Mouse (Mus musculus) myocyte (in vitro differentiated cells): ENCODE data around the gene Polr1d.

Experiments used
- E2F4 ChIP-seq: IDR thresholded peaks from one replicate; pipeline ENCODE4 v1.6.1; 2011; ENCODE audit warnings: mild to moderate bottlenecking, control low read depth, moderate library complexity; ENCODE audit not compliant: insufficient read depth
- MYOD1 ChIP-seq, 3 experiments: IDR thresholded peaks; one replicate each; pipeline ENCODE4 v1.6.1; 2011; ENCODE audit warnings: control low read depth in 2 of 3, low read depth in 2 of 3, mild to moderate bottlenecking in 2 of 3, moderate library complexity in 1 of 3; ENCODE audit not compliant: insufficient read length in 2 of 3, control insufficient read depth in 1 of 3
- MYOG ChIP-seq, 3 experiments: IDR thresholded peaks; one replicate each; pipeline ENCODE4 v1.6.1; 2011; ENCODE audit warnings: control low read depth in 2 of 3, low read depth in 2 of 3, mild to moderate bottlenecking in 2 of 3; ENCODE audit not compliant: insufficient read length in 2 of 3, control insufficient read depth in 1 of 3, insufficient read depth in 1 of 3
- POLR2AphosphoS2 ChIP-seq: IDR thresholded peaks from one replicate; pipeline ENCODE4 v1.6.1; 2011; ENCODE audit warnings: low read depth, control low read depth; ENCODE audit not compliant: insufficient read length
- SRF ChIP-seq: IDR thresholded peaks from one replicate; pipeline ENCODE4 v1.6.1; 2011; ENCODE audit warnings: low read depth; ENCODE audit not compliant: control insufficient read depth, insufficient read length

GRCm38 (mm10) chr5:147057626-147058414, 19.0 kb upstream of the Polr1d start:
- TF ChIP-seq POLR2AphosphoS2 (no peak), E2F4 (no peak), SRF (no peak), MYOG (IDR thresholded peaks at IDR 0.05; ENCODE audit: control insufficient read depth in 1 of 3, insufficient read depth in 1 of 3, insufficient read length in 2 of 3, low read depth in 2 of 3) (no peak), MYOD1 (IDR thresholded peaks at IDR 0.05; ENCODE audit: control insufficient read depth in 1 of 3, insufficient read length in 2 of 3, low read depth in 2 of 3) (no peak)
